ENCODE assay signal across 40 mouse cellular contexts in genomic region chr2:93585821-93586220, GRCm38 (mm10). TPM values are rescaled to one million over a fixed set of nuclear protein-coding genes. Genes with fewer than 3 reads are reported as not detected.
"Had no signal": no experiment of that assay in that cellular context is flagged by ENCODE, and none has a peak within 500 bp of the region (broad histone marks: within the 10 kb centered on the region; RNA-seq: fewer than 3 reads in every experiment).

No protein-coding gene starts in this region.

- H3K9me3 ChIP-seq: heart, embryonic 12.5 days; hindbrain, embryonic 10.5 days; hindbrain, embryonic 12.5 days; hindbrain, embryonic 15.5 days; kidney, embryonic 15.5 days; limb, embryonic 12.5 days; liver, embryonic 13.5 days had no signal

- H3K27me3 ChIP-seq: heart, embryonic 12.5 days; hindbrain, embryonic 15.5 days; limb, embryonic 12.5 days; liver, embryonic 13.5 days had no signal

- ATAC-seq: hindbrain, postnatal 0 days; intestine, embryonic 16.5 days had no signal

- DNase-seq: gastrocnemius, adult 2 months; gastrocnemius, postnatal 10 days; gastrocnemius, postnatal 25 days; heart, adult 18-20 months; heart, postnatal 10 days; heart, postnatal 4 days; kidney, adult 11 months; kidney, adult 2 months; kidney, adult 9 months; kidney, postnatal 14 days; kidney, postnatal 36 days; layer of hippocampus, adult 9-11 months; layer of hippocampus, postnatal 36 days; left cerebral cortex, postnatal 4 days; liver; liver, embryonic 13.5 days had no signal

- H3K36me3 ChIP-seq: heart, embryonic 12.5 days; hindbrain, embryonic 10.5 days; hindbrain, embryonic 12.5 days; hindbrain, embryonic 15.5 days; kidney, embryonic 15.5 days; limb, embryonic 12.5 days; liver, embryonic 13.5 days had no signal

- H3K27ac ChIP-seq: gastrocnemius, adult 2 months; hindbrain, embryonic 10.5 days; hindbrain, embryonic 12.5 days; hindbrain, embryonic 15.5 days; hindbrain, postnatal 0 days; kidney, embryonic 15.5 days; kidney, postnatal 0 days; limb, embryonic 12.5 days; liver, embryonic 13.5 days had no signal

- H3K4me1 ChIP-seq: hindbrain, embryonic 15.5 days; liver, embryonic 13.5 days had no signal

- H3K4me2 ChIP-seq: heart, embryonic 12.5 days; hindbrain, embryonic 12.5 days; hindbrain, embryonic 15.5 days; kidney, embryonic 15.5 days; limb, embryonic 12.5 days; liver, embryonic 11.5 days; liver, embryonic 13.5 days had no signal

- H3K4me3 ChIP-seq: gastrocnemius, adult 2 months; heart, embryonic 12.5 days; hindbrain, embryonic 10.5 days; hindbrain, embryonic 12.5 days; hindbrain, embryonic 15.5 days; kidney, embryonic 15.5 days; limb, embryonic 12.5 days; liver, embryonic 13.5 days had no signal

- H3K9ac ChIP-seq: heart, embryonic 12.5 days; hindbrain, embryonic 12.5 days; hindbrain, embryonic 15.5 days; kidney, embryonic 15.5 days; limb, embryonic 12.5 days; liver, embryonic 13.5 days had no signal

RNA-seq across cellular contexts. Expression of gene Gm10803, which starts 25.5 kb away (rescaled TPM):
- total RNA-seq: gastrocnemius, adult 2 months; gastrocnemius, postnatal 10 days; gastrocnemius, postnatal 25 days; gastrocnemius, postnatal 4 days; granulocyte monocyte progenitor cell, adult 5-6 weeks; heart, adult 18-20 months; heart, postnatal 10 days; heart, postnatal 25 days; heart, postnatal 4 days; hindbrain, postnatal 0 days; layer of hippocampus, adult 18-20 months; layer of hippocampus, adult 8-10 months; layer of hippocampus, postnatal 14 days; layer of hippocampus, postnatal 36 days; left cerebral cortex, adult 18-20 months; left cerebral cortex, adult 8-10 months; left cerebral cortex, postnatal 10 days; left cerebral cortex, postnatal 25 days; left cerebral cortex, postnatal 4 days had no signal
- polyA plus RNA-seq: heart, embryonic 12.5 days; heart, embryonic 14.5 days; heart, embryonic 16.5 days; hindbrain, embryonic 10.5 days; hindbrain, embryonic 12.5 days; hindbrain, embryonic 15.5 days; hindbrain, postnatal 0 days; intestine, embryonic 14.5 days; intestine, embryonic 16.5 days; kidney, adult 2 months; kidney, embryonic 15.5 days; kidney, postnatal 0 days; large intestine, adult 2 months; limb, embryonic 12.5 days; liver, embryonic 11.5 days; liver, embryonic 13.5 days had no signal

RNA-seq across cellular contexts. Expression of gene Alx4, which starts 56.4 kb away (rescaled TPM):
- total RNA-seq: granulocyte monocyte progenitor cell, adult 5-6 weeks had no signal
